Mouse (Mus musculus) brain, embryonic 14.5 days (tissue): ENCODE data around the gene Comt.

Experiments used
- CTCF ChIP-seq: fragments of 200-500 bp; IDR thresholded peaks from 2 replicates; pipeline ENCODE4 v1.5.1; 2012; ENCODE audit warnings: inconsistent platforms, mild to moderate bottlenecking, moderate library complexity, borderline replicate concordance; ENCODE audit not compliant: insufficient read depth, insufficient read length; ENCODE audit errors: extremely low read depth
- POLR2A ChIP-seq: fragments of 200-500 bp; IDR thresholded peaks from 2 replicates; pipeline ENCODE4 v1.6.1; 2012; ENCODE audit warnings: mild to moderate bottlenecking, inconsistent platforms, borderline replicate concordance; ENCODE audit not compliant: poor library complexity, insufficient read depth, insufficient read length, severe bottlenecking; ENCODE audit errors: extremely low read depth

GRCm38 (mm10) chr16:18384659-18385058 lies 42.0 kb downstream of the Comt start:
- no peak for TF ChIP-seq POLR2A
- TF ChIP-seq CTCF = no peak
